Mouse (Mus musculus) testis, adult 2 months (tissue): Measurements from ENCODE around the gene Rapgef5.

Source experiments
- CTCF ChIP-seq: fragments of 200-500 bp; IDR thresholded peaks from 2 replicates; pipeline ENCODE4 v1.5.1; 2012; ENCODE audit warnings: low read depth, mild to moderate bottlenecking, inconsistent platforms, low read length, moderate library complexity; ENCODE audit not compliant: control insufficient read depth, insufficient read depth, insufficient replicate concordance
- POLR2A ChIP-seq: fragments of 200-500 bp; IDR thresholded peaks from 2 replicates; pipeline ENCODE4 v1.6.1; 2012; ENCODE audit warnings: low read depth, mild to moderate bottlenecking, inconsistent platforms, low read length, moderate library complexity; ENCODE audit not compliant: control insufficient read depth

DNA sequence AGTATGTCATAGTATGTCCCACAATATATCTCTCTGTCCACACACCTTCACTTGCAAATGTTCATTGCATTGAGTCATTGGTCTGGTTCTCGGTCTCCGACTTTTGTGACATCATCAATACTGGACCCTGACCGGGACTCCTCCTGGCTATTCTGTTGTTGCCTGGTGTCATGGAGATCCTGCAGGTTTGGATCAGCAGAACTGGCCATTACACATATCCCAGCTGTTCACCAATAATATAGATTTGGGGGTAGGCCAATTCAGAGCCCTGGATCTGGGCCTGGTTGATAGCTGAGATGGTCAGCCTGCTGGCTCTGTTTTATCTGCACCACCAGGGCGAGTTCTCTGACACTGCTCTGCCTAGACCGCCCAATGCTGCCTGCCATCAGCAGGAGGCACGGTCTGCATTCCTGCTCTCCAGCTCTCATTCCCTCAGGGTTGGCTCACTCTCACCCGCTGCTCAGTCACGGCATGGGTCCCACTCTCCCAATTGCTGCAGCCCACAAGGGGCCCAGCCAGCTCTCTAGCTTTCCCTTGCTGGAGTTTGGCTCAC, 137.7 kb downstream of the Rapgef5 start:
- TF ChIP-seq CTCF (no peak), POLR2A (no peak)
